ENCODE assay signal across 9 mouse cellular contexts in the genomic region with DNA sequence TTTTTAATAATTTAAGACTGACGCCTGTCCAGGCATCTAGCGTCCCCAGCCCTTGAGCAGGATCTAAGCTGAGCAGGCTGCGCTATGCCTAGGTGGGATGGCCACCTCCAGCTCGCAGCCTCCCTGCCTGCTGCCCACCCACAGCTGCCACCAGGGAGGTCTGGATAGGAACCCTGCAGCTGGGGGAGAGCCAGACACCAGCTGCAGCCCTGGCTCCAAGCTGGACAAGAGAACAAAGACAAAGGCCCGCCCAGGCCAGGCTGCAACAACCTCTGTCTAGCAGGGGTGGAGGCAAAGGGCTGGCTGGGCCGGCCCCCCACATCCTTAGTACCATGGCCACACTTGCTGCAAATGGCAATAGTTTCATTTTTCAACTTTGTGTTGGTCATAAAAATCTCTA. TPM values are rescaled to one million over a fixed set of nuclear protein-coding genes. Genes with fewer than 3 reads are reported as not detected.
A peak's percentile ranks its signal among the peaks of the same experiment; 100 is the strongest.
DNase-seq lines count a peak whose midpoint lies in the region; ATAC-seq lines count a peak whose summit lies in the region.
"Had no signal": no experiment of that assay in that cellular context is flagged by ENCODE, and none has a peak within 500 bp of the region (broad histone marks: within the 10 kb centered on the region; RNA-seq: fewer than 3 reads in every experiment).

No protein-coding gene starts in this region.

- H3K9me3 ChIP-seq in neural tube, embryonic 12.5 days = no peaks in the 10 kb centered on the region

- peak; percentile 95 for DNase-seq in heart, adult 11 months
- no peak for DNase-seq in heart, postnatal 36 days
- DNase-seq in brain, adult 2 months (ENCODE audit: low read depth, low spot score) = peak; percentile 77
- DNase-seq in forelimb bud, embryonic 11.5 days (ENCODE audit: low read depth, low spot score) = peak; percentile 88
- DNase-seq in kidney, postnatal 10 days = peak; percentile 76
- DNase-seq in yolk sac, embryonic 10.5 days (ENCODE audit: low spot score) = no peak
- no peak for DNase-seq in thymus, postnatal 10 days (ENCODE audit: low spot score in 2 of 2)

- peak overlapping the region; percentile 38; the same call in 1 of the 2 replicates for H3K9ac ChIP-seq in neural tube, embryonic 12.5 days

- 5% methylated on average over 6 of the region's 6 CpGs for WGBS in neural tube, embryonic 12.5 days

- peaks cover 3% of the 10 kb centered on the region for H3K36me3 ChIP-seq in neural tube, embryonic 12.5 days

- peak overlapping the region; percentile 28 for H3K27ac ChIP-seq in neural tube, embryonic 12.5 days
- H3K27ac ChIP-seq: macrophage had no signal

- H3K4me1 ChIP-seq in neural tube, embryonic 12.5 days = peaks cover 64% of the 10 kb centered on the region

- H3K27me3 ChIP-seq in neural tube, embryonic 12.5 days (replicated peaks) = no peaks in the 10 kb centered on the region

- H3K4me2 ChIP-seq in neural tube, embryonic 12.5 days (replicated peaks) = no peak overlapping the region; the same call in 1 of the 2 replicates

- peak; percentile 69 for ATAC-seq in neural tube, embryonic 12.5 days (ENCODE audit: low FRiP score, low read depth)

- intact Hi-C loops in heart, postnatal 36 days (cut with DNase I) = no loop called here

- H3K4me3 ChIP-seq in neural tube, embryonic 12.5 days = no peak overlapping the region

RNA-seq across cellular contexts. Expression of a gene that starts 31.8 kb away (rescaled TPM):
- 10 to 100 TPM; 32.0 to 34.3 TPM for total RNA-seq in heart, postnatal 36 days (2021)
- 6.7 and 8.1 TPM in 2 replicates for polyA plus RNA-seq in neural tube, embryonic 12.5 days (2016; fragmentation: Nextera tagmentation; extraction: Ambion mirVana)
- polyA plus RNA-seq: macrophage had no signal

RNA-seq across cellular contexts. Expression of a gene that starts 54.0 kb away (rescaled TPM):
- 10 to 100 TPM; 19.9 to 23.8 TPM for total RNA-seq in heart, postnatal 36 days (2021)
- 129 and 131 TPM in 2 replicates for polyA plus RNA-seq in neural tube, embryonic 12.5 days (2016; fragmentation: Nextera tagmentation; extraction: Ambion mirVana)

Comparison
In these comparisons a context has a peak if more than half of its experiments do, and no peak if none do; other contexts are left out.
1. DNase-seq: peak in heart, adult 11 months (single experiment), brain, adult 2 months (single experiment), forelimb bud, embryonic 11.5 days (single experiment) and kidney, postnatal 10 days (single experiment); none in heart, postnatal 36 days (0 of 2), yolk sac, embryonic 10.5 days (single experiment) and thymus, postnatal 10 days (0 of 2).